Mouse (Mus musculus): ENCODE results near the gene Crispld2. TPM values are rescaled to one million over a fixed set of nuclear protein-coding genes. Genes with fewer than 3 reads are reported as not detected.
A peak's percentile ranks its signal among the peaks of the same experiment; 100 is the strongest.

The Crispld2 gene
- polyA plus RNA-seq, 1 experiment = 1.3 TPM

GRCm38 (mm10) chr8:120074516-120074915, 82.3 kb downstream of the Crispld2 start:
- Histone ChIP-seq H3K4me1 (ENCODE audit: control insufficient read depth, insufficient read depth, low read length) (peaks cover 4% of the 10 kb centered on the region), H3K36me3 (ENCODE audit: control insufficient read depth, insufficient read depth, low read length, poor library complexity, severe bottlenecking) (no peaks in the 10 kb centered on the region), H3K9me3 (replicated peaks; ENCODE audit: control insufficient read depth, insufficient read depth, low read length, poor library complexity, severe bottlenecking) (no peaks in the 10 kb centered on the region), H3K4me3 (ENCODE audit: low read depth, low read length) (no peak overlapping the region), H3K9ac (ENCODE audit: low read depth, poor library complexity, severe bottlenecking) (no peak overlapping the region), H3K27me3 (ENCODE audit: control insufficient read depth, insufficient read depth, low read length, poor library complexity, severe bottlenecking) (no peaks in the 10 kb centered on the region), H3K27ac (ENCODE audit: insufficient read depth, low read length) (no peak overlapping the region)
- TF ChIP-seq EP300 (IDR thresholded peaks at IDR 0.05; ENCODE audit: insufficient read depth, low read depth, low read length) (no peak), POLR2A (IDR thresholded peaks at IDR 0.05; ENCODE audit: insufficient read depth, low read length) (no peak), CTCF (IDR thresholded peaks at IDR 0.05; ENCODE audit: low read depth, low read length) (no peak)

GRCm38 (mm10) chr8:120075347-120075746, 83.1 kb downstream of the Crispld2 start:
- Histone ChIP-seq H3K36me3 (ENCODE audit: control insufficient read depth, insufficient read depth, low read length, poor library complexity, severe bottlenecking) (no peaks in the 10 kb centered on the region), H3K27me3 (ENCODE audit: control insufficient read depth, insufficient read depth, low read length, poor library complexity, severe bottlenecking) (no peaks in the 10 kb centered on the region), H3K4me3 (ENCODE audit: low read depth, low read length) (no peak overlapping the region), H3K9me3 (replicated peaks; ENCODE audit: control insufficient read depth, insufficient read depth, low read length, poor library complexity, severe bottlenecking) (no peaks in the 10 kb centered on the region), H3K9ac (ENCODE audit: low read depth, poor library complexity, severe bottlenecking) (no peak overlapping the region), H3K4me1 (ENCODE audit: control insufficient read depth, insufficient read depth, low read length) (peaks cover 4% of the 10 kb centered on the region), H3K27ac (ENCODE audit: insufficient read depth, low read length) (no peak overlapping the region)
- TF ChIP-seq CTCF (IDR thresholded peaks at IDR 0.05; ENCODE audit: low read depth, low read length) (no peak), EP300 (IDR thresholded peaks at IDR 0.05; ENCODE audit: insufficient read depth, low read depth, low read length) (no peak), POLR2A (IDR thresholded peaks at IDR 0.05; ENCODE audit: insufficient read depth, low read length) (no peak)

- TF ChIP-seq CTCF (IDR thresholded peaks at IDR 0.05; ENCODE audit: low read depth, low read length) (peak; percentile 66), EP300 (IDR thresholded peaks at IDR 0.05; ENCODE audit: insufficient read depth, low read depth, low read length) (no peak), POLR2A (IDR thresholded peaks at IDR 0.05; ENCODE audit: insufficient read depth, low read length) (no peak)
- no peak overlapping the region for H3K9ac ChIP-seq (ENCODE audit: low read depth, poor library complexity, severe bottlenecking)
- peaks cover 4% of the 10 kb centered on the region for H3K4me1 ChIP-seq (ENCODE audit: control insufficient read depth, insufficient read depth, low read length)
- H3K36me3 ChIP-seq (ENCODE audit: control insufficient read depth, insufficient read depth, low read length, poor library complexity, severe bottlenecking) = no peaks in the 10 kb centered on the region
- no peaks in the 10 kb centered on the region for H3K9me3 ChIP-seq (replicated peaks; ENCODE audit: control insufficient read depth, insufficient read depth, low read length, poor library complexity, severe bottlenecking)
- no peaks in the 10 kb centered on the region for H3K27me3 ChIP-seq (ENCODE audit: control insufficient read depth, insufficient read depth, low read length, poor library complexity, severe bottlenecking)
- no peak overlapping the region for H3K27ac ChIP-seq (ENCODE audit: insufficient read depth, low read length)
- H3K4me3 ChIP-seq (ENCODE audit: low read depth, low read length) = no peak overlapping the region
These were observed 85.8 kb downstream of the Crispld2 start for GRCm38 (mm10) chr8:120078080-120078479.

- no peak overlapping the region for H3K4me3 ChIP-seq (ENCODE audit: low read depth, low read length)
- no peaks in the 10 kb centered on the region for H3K9me3 ChIP-seq (replicated peaks; ENCODE audit: control insufficient read depth, insufficient read depth, low read length, poor library complexity, severe bottlenecking)
- H3K36me3 ChIP-seq (ENCODE audit: control insufficient read depth, insufficient read depth, low read length, poor library complexity, severe bottlenecking) = no peaks in the 10 kb centered on the region
- no peak overlapping the region for H3K27ac ChIP-seq (ENCODE audit: insufficient read depth, low read length)
- H3K27me3 ChIP-seq (ENCODE audit: control insufficient read depth, insufficient read depth, low read length, poor library complexity, severe bottlenecking) = no peaks in the 10 kb centered on the region
- TF ChIP-seq CTCF (IDR thresholded peaks at IDR 0.05; ENCODE audit: low read depth, low read length) = no peak
- TF ChIP-seq EP300 (IDR thresholded peaks at IDR 0.05; ENCODE audit: insufficient read depth, low read depth, low read length) = 0 out of 2 replicates have a peak, but pooled peaks have one; percentile 9
- H3K4me1 ChIP-seq (ENCODE audit: control insufficient read depth, insufficient read depth, low read length) = peaks cover 4% of the 10 kb centered on the region
- no peak overlapping the region for H3K9ac ChIP-seq (ENCODE audit: low read depth, poor library complexity, severe bottlenecking)
These were observed 87.1 kb downstream of the Crispld2 start for GRCm38 (mm10) chr8:120079361-120079760.

GRCm38 (mm10) chr8:120083261-120083660, 91.0 kb downstream of the Crispld2 start:
- no peak overlapping the region for H3K9ac ChIP-seq (ENCODE audit: low read depth, poor library complexity, severe bottlenecking)
- H3K27ac ChIP-seq (ENCODE audit: insufficient read depth, low read length) = no peak overlapping the region
- no peaks in the 10 kb centered on the region for H3K36me3 ChIP-seq (ENCODE audit: control insufficient read depth, insufficient read depth, low read length, poor library complexity, severe bottlenecking)
- no peaks in the 10 kb centered on the region for H3K9me3 ChIP-seq (replicated peaks; ENCODE audit: control insufficient read depth, insufficient read depth, low read length, poor library complexity, severe bottlenecking)
- peaks cover 4% of the 10 kb centered on the region for H3K4me1 ChIP-seq (ENCODE audit: control insufficient read depth, insufficient read depth, low read length)
- no peak overlapping the region for H3K4me3 ChIP-seq (ENCODE audit: low read depth, low read length)
- no peaks in the 10 kb centered on the region for H3K27me3 ChIP-seq (ENCODE audit: control insufficient read depth, insufficient read depth, low read length, poor library complexity, severe bottlenecking)
- TF ChIP-seq POLR2A (IDR thresholded peaks at IDR 0.05; ENCODE audit: insufficient read depth, low read length) (no peak), EP300 (IDR thresholded peaks at IDR 0.05; ENCODE audit: insufficient read depth, low read depth, low read length) (no peak), CTCF (IDR thresholded peaks at IDR 0.05; ENCODE audit: low read depth, low read length) (no peak)

- no peaks in the 10 kb centered on the region for H3K27me3 ChIP-seq (ENCODE audit: control insufficient read depth, insufficient read depth, low read length, poor library complexity, severe bottlenecking)
- H3K4me1 ChIP-seq (ENCODE audit: control insufficient read depth, insufficient read depth, low read length) = no peaks in the 10 kb centered on the region
- TF ChIP-seq EP300 (IDR thresholded peaks at IDR 0.05; ENCODE audit: insufficient read depth, low read depth, low read length) (no peak), POLR2A (IDR thresholded peaks at IDR 0.05; ENCODE audit: insufficient read depth, low read length) (no peak), CTCF (IDR thresholded peaks at IDR 0.05; ENCODE audit: low read depth, low read length) (no peak)
- no peak overlapping the region for H3K9ac ChIP-seq (ENCODE audit: low read depth, poor library complexity, severe bottlenecking)
- H3K27ac ChIP-seq (ENCODE audit: insufficient read depth, low read length) = no peak overlapping the region
- no peak overlapping the region for H3K4me3 ChIP-seq (ENCODE audit: low read depth, low read length)
- no peaks in the 10 kb centered on the region for H3K36me3 ChIP-seq (ENCODE audit: control insufficient read depth, insufficient read depth, low read length, poor library complexity, severe bottlenecking)
- H3K9me3 ChIP-seq (replicated peaks; ENCODE audit: control insufficient read depth, insufficient read depth, low read length, poor library complexity, severe bottlenecking) = no peaks in the 10 kb centered on the region
These were observed 92.5 kb downstream of the Crispld2 start for GRCm38 (mm10) chr8:120084783-120085182.

Measured in ES-Bruce4 (cell line).